Mouse (Mus musculus) gastrocnemius, adult 18-20 months (tissue): ENCODE results near the gene Gm20521. TPM values are rescaled to one million over a fixed set of nuclear protein-coding genes. Genes with fewer than 3 reads are reported as not detected.
"Not testable (repeated sequence)": the region's sequence is repeated elsewhere in the genome, so short reads cannot be mapped to it uniquely, and the experiment has no call there.

Source experiments
- DNase-seq: peaks from one replicate; pipeline ENCODE4 v3.0.0; 2021; ENCODE audit warnings: low spot score
- total RNA-seq, 2 experiments: library from RNA; stranded (reverse); gene quantifications; 2 replicates each; pipeline ENCODE4 v1.2.3; 2021

Gm20521 gene
- total RNA-seq, 2 experiments from 2014 or later: 2.9 to 3.0 TPM

DNA sequence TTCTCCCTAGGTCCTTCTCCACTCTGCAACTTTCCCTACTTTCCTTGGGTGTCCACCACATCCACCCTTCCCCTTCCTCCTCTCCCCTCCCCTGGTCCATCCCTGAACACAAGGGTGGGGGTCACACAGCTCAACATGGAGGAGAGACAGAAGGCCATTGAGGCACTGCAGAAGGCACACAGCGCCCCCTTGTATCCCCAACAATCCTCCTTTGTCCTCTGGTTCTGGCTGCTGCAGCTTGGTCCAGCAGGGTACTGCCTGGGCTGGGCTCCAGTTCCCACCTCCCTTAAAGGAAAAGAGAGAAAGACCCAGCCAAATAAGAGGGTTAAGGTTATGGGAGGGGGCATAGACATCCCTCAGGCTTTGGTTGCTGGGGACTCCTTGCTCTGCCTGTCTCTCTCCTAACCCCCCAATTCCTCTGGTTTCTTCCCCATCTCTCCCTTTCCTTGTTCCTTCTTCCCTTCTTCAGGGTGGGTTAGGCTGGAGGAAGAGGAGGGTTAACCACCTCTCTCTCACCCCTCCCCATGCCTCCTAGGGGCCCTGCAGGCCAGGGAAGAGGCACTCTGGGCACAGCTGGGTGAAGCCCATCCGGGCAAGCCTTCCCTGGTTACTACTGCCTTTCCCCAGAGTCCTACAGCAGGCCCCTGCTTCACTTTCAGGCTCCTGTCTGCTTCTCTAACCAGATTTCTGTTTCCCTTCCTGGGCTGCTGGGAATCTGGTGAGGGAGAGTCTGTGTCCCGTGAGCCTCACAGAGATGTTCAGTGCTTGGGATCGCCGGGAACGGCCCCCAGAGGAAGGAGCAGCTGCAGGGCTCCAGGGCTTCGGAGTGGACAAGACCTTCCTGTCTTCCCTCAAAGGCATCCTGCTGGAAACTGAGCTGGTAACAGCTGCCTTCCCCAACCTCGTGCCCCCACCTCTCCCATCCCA, 52.9 kb downstream of the Gm20521 start, which contains the start of gene Cmtm5:
Gene Cmtm5 (plus strand): TSS at position 358 of the 927 bp plus-strand sequence.
- DNase-seq: no peak

DNA sequence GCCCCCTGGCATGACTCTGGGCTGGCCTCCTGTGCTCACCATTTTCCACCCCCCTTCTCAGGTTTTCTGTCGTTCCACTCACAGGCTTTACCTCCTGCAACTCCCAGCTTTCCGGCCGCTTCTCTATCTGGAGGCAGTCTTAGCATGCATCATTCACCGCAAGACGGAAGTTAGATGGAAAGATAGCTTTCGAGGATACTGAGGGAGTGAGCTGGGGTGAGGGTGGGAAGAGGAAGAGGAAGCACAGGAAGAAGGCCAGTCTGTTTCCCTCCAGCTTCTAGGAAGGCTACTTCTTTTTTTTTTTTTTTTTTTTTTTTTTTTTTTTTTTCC, 53.6 kb downstream of the Gm20521 start:
- no peak for DNase-seq

DNA sequence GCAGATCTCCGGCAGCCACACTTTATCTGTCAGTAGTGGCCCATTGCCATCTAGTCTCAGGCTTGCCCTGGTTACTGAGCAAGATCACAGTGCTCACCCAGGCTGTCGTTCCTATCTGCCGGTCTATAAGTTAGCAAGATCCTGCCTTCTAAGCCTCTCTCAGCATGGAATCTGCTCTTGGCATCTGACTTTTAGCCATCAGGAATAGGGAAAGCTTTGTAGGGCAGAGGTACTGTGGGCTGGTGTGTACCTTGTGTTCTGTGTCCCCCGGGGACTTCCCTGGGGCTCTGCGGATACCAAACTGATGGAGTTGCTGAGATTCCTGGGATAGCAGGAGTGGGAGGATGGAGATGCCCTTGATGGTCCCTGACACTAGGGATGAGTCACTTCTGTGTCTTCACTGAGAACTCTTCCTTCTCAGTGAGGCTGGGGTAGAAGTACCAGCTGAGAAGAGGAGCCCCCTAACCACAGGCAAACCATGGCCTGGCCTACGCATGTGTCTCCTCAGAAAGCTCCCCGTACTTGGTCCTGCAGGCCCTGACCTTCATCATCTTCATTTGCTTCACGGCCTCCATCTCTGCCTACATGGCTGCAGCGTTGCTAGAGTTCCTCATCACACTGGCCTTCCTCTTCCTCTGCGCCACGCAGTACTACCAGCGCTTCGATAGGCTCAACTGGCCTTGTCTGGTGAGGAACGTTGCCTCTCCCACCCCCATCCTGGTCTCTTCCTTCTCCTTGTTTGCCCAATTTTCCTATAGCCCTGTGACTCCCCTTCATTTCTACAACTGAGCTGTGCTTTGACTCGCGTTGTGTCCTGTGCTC, 54.3 kb downstream of the Gm20521 start:
- no peak for DNase-seq

DNA sequence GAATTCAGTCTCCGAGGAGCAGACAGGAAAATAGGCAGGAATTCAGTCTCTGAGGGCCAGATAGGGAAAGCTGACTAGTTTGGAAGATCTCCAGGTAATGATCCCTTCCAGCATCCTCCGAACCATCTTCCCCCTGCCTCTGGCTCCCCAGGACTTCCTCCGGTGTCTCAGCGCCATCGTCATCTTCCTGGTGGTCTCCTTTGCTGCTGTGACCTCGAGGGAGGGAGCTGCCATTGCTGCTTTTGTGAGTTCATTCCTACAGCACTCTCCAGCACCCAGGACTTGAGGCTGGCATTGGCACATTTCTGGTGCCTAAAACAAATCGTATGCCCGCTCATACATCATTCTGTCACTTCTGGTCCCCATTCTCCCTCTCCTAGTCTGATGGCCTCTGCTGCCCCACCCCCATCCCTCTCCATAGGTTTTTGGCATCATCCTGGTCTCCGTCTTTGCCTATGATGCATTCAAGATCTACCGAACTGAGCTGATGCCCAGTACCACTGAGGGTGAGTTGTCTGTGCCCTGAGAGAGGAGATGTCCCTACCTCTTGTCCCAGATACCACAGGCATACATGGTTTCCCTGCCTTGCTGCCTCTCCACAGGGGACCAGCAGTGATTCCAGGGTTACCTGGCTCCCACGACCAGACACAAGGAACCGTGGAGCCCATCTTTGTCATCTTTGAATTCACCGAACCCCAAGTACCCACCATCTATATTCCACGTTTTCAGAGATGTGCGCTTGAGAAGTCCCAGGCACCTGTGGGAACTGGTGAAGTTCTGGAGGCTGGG, 55.4 kb downstream of the Gm20521 start:
- no peak for DNase-seq

DNA sequence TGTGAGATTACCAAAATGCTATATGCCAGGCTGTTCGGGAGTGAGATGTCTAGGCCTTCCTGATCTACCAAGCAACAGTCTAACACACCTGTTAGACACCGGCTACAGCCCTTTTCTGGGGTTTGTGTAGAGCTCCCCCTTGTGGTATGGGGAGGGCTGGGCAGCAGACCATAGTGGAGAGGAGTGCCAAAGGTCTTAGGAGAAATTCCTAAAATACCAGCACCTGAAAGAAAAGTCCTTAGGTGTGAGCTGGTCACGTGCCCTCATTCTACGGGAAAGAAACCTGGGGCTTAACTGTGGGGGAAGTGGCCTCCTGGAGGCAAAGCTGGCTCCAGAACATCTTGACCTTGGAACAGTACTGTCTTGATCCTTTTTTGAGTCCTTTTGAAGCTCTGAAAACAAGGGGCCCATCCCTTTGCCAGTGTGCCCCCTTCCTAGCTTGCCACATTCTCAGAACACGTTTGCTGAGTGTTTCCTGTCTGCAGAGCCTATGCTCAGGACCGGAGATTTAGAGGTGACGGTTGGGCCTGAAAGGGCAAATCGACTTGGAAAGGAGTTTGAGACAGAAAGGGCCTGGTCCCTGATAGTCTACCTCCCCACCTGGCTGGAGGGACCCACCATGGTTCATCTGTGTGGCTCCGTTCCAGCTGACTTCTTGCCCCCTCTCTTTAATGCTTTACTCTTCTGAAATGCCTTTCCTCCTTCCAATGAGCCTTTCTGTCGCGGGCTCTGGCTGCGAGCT, 56.4 kb downstream of the Gm20521 start:
- DNase-seq: peak; percentile 67

DNA sequence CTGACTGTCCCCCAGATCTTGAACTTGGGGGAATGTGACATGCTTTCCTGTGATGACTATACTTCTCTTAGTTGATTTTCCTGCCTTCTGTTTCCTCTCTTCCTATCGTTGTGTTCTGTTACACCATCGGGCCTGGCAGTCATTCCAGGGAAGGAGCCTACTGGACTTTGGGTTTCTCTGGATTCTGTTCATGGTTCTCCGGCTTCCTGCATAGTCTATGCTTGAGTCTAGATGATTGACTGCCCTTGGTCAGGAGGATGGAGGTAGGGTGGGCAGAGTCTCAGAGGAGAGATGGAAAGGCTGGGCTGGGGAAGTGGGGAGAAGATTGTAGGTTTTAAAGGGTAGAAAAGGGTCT, 56.9 kb downstream of the Gm20521 start:
- no peak for DNase-seq

DNA sequence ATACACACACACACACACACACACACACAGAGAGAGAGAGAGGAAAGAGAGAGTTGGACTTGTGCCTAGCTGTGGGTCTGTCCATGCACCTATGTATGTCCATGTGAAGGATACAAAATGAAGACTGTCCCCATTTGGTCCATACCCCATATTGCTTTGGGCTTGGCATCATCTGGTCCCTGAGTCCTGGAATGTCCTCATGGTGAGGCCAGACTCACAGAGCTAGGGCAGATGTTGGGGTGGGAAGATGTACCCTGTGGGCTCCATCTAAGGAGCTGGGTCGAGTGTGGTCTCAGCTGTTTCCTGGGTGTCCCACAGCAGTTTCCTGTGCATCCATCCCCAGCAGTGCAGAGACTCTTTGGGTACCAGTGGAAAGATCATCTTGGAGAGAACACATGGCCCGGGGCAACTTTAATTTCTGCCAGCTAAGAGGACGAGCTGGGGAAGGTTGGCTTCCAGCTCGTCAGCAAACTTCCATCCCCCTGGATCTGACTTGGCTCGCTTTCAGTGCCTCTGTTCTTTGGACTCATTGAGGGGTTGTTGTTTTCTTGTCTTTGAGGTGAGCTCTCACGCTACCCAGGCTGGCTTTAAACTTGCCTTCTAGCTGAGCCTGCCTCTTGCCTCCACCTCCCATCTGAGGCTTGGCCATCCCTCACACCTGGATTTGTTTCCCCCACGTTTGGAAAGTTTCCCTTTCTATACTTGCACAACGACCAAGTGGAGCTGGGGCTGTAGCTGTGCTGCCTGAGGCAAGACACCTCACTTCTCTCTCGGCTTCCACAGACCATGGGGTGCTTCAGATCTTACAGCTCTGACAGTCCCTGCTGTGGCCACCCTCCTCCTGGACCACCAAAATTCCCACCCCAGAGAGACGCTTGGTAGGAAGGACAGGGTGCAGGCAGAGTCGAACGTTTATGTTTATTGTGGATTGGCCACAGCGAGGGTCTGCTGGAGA, 58.1 kb downstream of the Gm20521 start:
- DNase-seq: no peak

DNA sequence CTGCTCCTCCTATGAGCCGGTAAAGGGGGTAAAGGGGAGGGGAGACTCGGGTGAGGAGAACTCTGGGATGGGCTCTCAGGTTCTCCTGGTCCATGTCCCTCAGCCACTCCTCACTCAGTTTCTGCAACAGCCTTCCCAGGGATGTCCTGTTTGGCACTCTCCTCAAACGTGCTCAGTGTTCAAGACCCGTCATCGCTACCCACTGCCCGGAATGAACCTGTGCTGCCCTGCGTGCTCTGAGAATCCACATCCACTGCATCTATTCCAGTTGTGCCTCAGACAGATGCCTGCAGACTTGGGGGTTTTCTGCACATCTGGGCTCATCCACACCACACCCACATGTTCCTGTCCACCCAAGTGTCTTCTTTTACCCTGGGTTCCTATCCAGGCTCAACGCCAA, 59.2 kb downstream of the Gm20521 start:
- no peak for DNase-seq

DNA sequence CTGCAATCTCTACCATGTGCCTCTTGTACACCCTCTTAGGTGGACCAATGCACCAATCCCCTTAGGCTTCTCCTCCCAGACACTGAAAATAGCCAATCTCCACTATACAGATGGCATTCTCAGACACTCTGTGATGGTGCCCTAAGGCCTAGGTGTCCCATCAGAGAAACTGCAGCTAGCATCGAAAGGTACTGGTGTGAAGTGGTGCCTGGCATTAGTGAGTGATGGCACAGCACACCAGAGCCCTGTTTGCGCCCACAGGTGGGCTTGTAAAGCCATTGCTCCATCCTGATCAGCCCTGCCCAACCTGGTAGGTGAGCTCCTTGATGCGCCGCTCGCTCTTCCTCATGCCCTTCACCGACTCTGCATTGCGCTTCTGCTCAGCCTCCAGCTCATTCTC, 60.7 kb downstream of the Gm20521 start:
- DNase-seq: no peak

DNA sequence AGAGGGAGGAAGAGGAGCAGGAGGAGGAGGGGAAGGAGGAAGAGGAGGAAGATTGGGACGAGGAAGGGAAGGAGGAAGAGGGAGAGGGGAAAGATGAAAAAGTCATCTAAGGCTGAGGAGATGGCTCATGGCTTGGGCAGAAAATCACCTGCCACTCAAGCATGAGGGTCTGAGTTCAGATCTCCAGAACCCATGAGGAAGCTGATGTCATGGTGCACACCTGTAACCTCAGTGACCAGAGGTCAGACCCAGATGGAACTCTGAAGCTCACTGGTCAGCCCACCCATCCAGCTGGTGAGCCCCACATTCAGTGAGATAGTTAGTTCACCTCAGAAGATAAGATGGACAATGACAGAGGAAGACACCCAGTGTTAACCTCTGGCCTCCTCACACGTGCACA, 61.7 kb downstream of the Gm20521 start:
- DNase-seq: no peak

DNA sequence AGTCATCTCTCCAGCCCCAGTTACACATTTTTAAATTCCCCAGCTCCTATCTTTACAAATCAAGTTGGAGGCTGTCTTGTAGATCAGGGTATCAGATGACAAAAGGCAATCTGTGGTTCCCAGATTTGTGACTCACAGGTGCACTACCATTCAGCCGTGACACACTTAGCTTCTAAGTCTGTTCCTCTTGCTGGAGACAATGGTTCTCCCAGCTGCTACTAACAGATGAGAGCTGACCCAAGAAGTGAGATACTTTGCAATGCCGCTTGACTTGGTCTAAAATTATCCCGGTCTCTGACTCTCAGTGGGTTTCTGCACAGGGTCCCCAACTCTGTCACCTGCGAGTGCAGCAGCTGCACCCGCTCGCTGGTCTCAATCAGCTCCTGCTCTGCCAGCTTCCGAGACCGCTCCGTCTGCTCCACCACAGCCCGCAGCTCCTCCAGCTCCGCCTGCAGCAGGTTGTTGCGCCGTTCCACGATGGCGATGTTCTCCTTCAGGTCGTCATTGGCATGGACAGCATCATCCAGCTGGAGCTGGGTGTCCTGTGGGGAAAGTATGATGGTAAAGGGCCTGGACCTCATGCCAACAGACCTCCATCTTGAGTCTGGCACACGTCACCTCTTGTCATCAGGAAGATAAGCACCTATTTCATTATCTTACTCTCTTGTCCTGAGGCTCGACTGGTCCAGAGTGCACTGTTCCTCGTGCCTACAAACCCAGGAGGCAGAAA, 62.9 kb downstream of the Gm20521 start:
- DNase-seq: no peak

DNA sequence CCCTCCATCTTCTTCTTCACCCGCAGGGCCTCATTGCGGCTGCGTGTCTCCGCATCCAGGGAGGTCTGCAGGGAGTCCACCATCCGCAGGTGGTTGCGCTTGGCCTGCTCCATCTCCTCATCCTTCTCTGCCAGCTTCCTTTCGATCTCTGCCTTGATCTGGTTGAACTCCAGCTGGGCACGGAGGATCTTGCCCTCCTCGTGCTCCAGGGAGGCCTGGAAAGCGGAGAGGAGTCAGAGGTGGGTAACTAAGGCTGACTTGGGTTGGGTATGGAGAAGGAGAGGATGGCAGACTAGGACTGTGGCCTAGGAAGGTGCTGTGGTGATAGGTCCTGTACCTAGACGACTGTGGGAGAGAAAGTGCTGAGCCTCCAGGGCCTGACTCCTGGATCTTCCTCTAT, 63.8 kb downstream of the Gm20521 start:
- not testable (repeated sequence) for DNase-seq

Other genes starting within 250 kb of the Gm20521 start
- gene Gm17606, start 242.5 kb upstream of the Gm20521 start, total RNA-seq: not detected
- gene Cdh24, start 242.1 kb upstream of the Gm20521 start, total RNA-seq: under 1 TPM; 0.07 to 0.11 TPM
- gene 1700123O20Rik, start 197.2 kb upstream of the Gm20521 start, total RNA-seq: 10 to 100 TPM in 1 of 2 experiments, 1 to 10 TPM in 1; 7.8 to 10.6 TPM
- 10 to 100 TPM; 62.6 to 72.6 TPM for gene Acin1, start 196.5 kb upstream of the Gm20521 start, total RNA-seq
- gene Gm29776, start 184.6 kb upstream of the Gm20521 start, total RNA-seq: not detected
- gene Cebpe, start 171.3 kb upstream of the Gm20521 start, total RNA-seq: not detected
- 10 to 100 TPM; 10.7 to 24.4 TPM for gene Slc7a8, start 101.5 kb upstream of the Gm20521 start, total RNA-seq
- gene Rnf212b, start 69.3 kb upstream of the Gm20521 start, total RNA-seq: 1 to 10 TPM; 3.0 to 4.1 TPM
- 1 to 10 TPM; 4.3 to 5.1 TPM for gene Homez, start 12.5 kb upstream of the Gm20521 start, total RNA-seq
- 1 to 10 TPM; 2.4 to 4.5 TPM for gene Ppp1r3e, start 5.9 kb upstream of the Gm20521 start, total RNA-seq
- gene Bcl2l2, start 64 bp upstream of the Gm20521 start, total RNA-seq: 10 to 100 TPM; 22.3 to 27.3 TPM
- gene Pabpn1, start 9.1 kb downstream of the Gm20521 start, total RNA-seq: 10 to 100 TPM; 46.1 to 51.0 TPM
- 1 to 10 TPM; 1.2 to 1.3 TPM for gene Slc22a17, start 29.7 kb downstream of the Gm20521 start, total RNA-seq
- 1 to 10 TPM in 1 of 2 experiments, under 1 TPM in 1; 0.78 to 1.5 TPM for gene Efs, start 42.7 kb downstream of the Gm20521 start, total RNA-seq
- not detected for gene Il25, start 49.3 kb downstream of the Gm20521 start, total RNA-seq
- gene Cmtm5, start 52.8 kb downstream of the Gm20521 start, total RNA-seq: under 1 TPM in 1 of 2 experiments, not detected in 1; 0.50 TPM
- gene Myh6, start 83.5 kb downstream of the Gm20521 start, total RNA-seq: 100 to 1,000 TPM; 174 to 189 TPM
- gene Gm17428, start 93.5 kb downstream of the Gm20521 start, total RNA-seq: not detected
- gene Myh7, start 111.2 kb downstream of the Gm20521 start, total RNA-seq: 100 to 1,000 TPM; 739 to 933 TPM
- gene Ngdn, start 132.0 kb downstream of the Gm20521 start, total RNA-seq: 10 to 100 TPM; 18.4 to 19.0 TPM
- gene Zfhx2, start 208.9 kb downstream of the Gm20521 start, total RNA-seq: 1 to 10 TPM; 4.9 to 5.6 TPM
- 10 to 100 TPM; 12.1 to 14.8 TPM for gene Thtpa, start 211.3 kb downstream of the Gm20521 start, total RNA-seq
- gene Ap1g2, start 223.2 kb downstream of the Gm20521 start, total RNA-seq: 1 to 10 TPM; 4.2 to 4.9 TPM
- gene Jph4, start 233.5 kb downstream of the Gm20521 start, total RNA-seq: under 1 TPM; 0.07 to 0.11 TPM